Mouse (Mus musculus): Measurements from ENCODE around the gene Gclc. TPM values are rescaled to one million over a fixed set of nuclear protein-coding genes. Genes with fewer than 3 reads are reported as not detected.

The Gclc gene
- 10 to 100 TPM; 33.7 to 42.0 TPM for total RNA-seq (2023)

GRCm38 (mm10) chr9:77753853-77754727 lies at the start of gene Gclc:
Gclc (plus strand) TSS chr9:77754535.

Other genes with a start within 250 kb of the Gclc start
- gene Lrrc1, start 209.7 kb upstream of the Gclc start, total RNA-seq (2023), result 10 to 100 TPM; 23.9 to 26.8 TPM
- gene Klhl31, start 118.0 kb upstream of the Gclc start, total RNA-seq (2023), result not detected
- gene Elovl5, start 162.8 kb downstream of the Gclc start, total RNA-seq (2023), result 100 to 1,000 TPM; 127 to 135 TPM